Mouse (Mus musculus) ES-E14 (cell line): ENCODE data around the gene Eif4g3. TPM values are rescaled to one million over a fixed set of nuclear protein-coding genes. Genes with fewer than 3 reads are reported as not detected.

Experiments
- DNase-seq: peaks from one replicate; pipeline ENCODE4 v3.0.0-alpha.2; 2013; ENCODE audit warnings: low read depth, low spot score
- H3K27ac ChIP-seq: 2 replicates; pipeline ENCODE4 v1.5.1; 2012; ENCODE audit warnings: low read depth, mild to moderate bottlenecking, low read length, moderate library complexity, mixed read lengths; ENCODE audit not compliant: poor library complexity, insufficient read depth, severe bottlenecking
- H3K36me3 ChIP-seq: 2 replicates; pipeline ENCODE4 v1.6.1; 2012; ENCODE audit warnings: mild to moderate bottlenecking, low read length, moderate library complexity, mixed read lengths; ENCODE audit not compliant: control insufficient read depth, poor library complexity, insufficient read depth, severe bottlenecking
- H3K4me1 ChIP-seq, 2 experiments: fragments of 150-350 bp in 1 of 2; sonication (generic) in 1 of 2; 2 replicates each; pipeline ENCODE4 v1.6.1; 2012; ENCODE audit warnings: low read length in 2 of 2, mild to moderate bottlenecking in 1 of 2, mixed read lengths in 1 of 2; ENCODE audit not compliant: control insufficient read depth in 2 of 2, insufficient read depth in 2 of 2, poor library complexity in 1 of 2
- H3K4me3 ChIP-seq, 2 experiments: fragments of 150-350 bp in 1 of 2; sonication (generic) in 1 of 2; 2 replicates each; pipeline ENCODE4 v1.5.1; 2012; ENCODE audit warnings: low read length in 2 of 2, low read depth in 1 of 2, mild to moderate bottlenecking in 1 of 2, mixed read lengths in 1 of 2; ENCODE audit not compliant: insufficient read depth in 1 of 2, poor library complexity in 1 of 2, severe bottlenecking in 1 of 2
- H3K9ac ChIP-seq: 2 replicates; pipeline ENCODE4 v1.6.1; 2012; ENCODE audit warnings: low read depth, mild to moderate bottlenecking, low read length, mixed read lengths; ENCODE audit not compliant: poor library complexity, insufficient read depth, severe bottlenecking
- H3K9me3 ChIP-seq: fragments of 150-350 bp; sonication (generic); 2 replicates; pipeline ENCODE4 v1.6.1; 2012; ENCODE audit warnings: low read depth, mild to moderate bottlenecking, low read length; ENCODE audit not compliant: control insufficient read depth, insufficient read depth
- CHD2 ChIP-seq: IDR thresholded peaks from 2 replicates; pipeline ENCODE4 v1.6.1; 2014; ENCODE audit warnings: mild to moderate bottlenecking, low read depth, low read length, inconsistent platforms
- HCFC1 ChIP-seq: IDR thresholded peaks from 2 replicates; pipeline ENCODE4 v1.6.1; 2012; ENCODE audit warnings: low read length, inconsistent platforms, borderline replicate concordance; ENCODE audit not compliant: insufficient read depth
- MAFK ChIP-seq: IDR thresholded peaks from 2 replicates; pipeline ENCODE4 v1.6.1; 2014; ENCODE audit warnings: mild to moderate bottlenecking, low read depth, low read length, inconsistent platforms; ENCODE audit not compliant: insufficient read depth
- ZC3H11A ChIP-seq: IDR thresholded peaks from 2 replicates; pipeline ENCODE4 v1.6.1; 2012; ENCODE audit warnings: low read depth, mild to moderate bottlenecking, inconsistent platforms, low read length, borderline replicate concordance
- ZNF384 ChIP-seq: IDR thresholded peaks from 2 replicates; pipeline ENCODE4 v1.6.1; 2012; ENCODE audit warnings: low read depth, low read length, inconsistent platforms
- in situ Hi-C, 2 experiments: fragments of 600-800 bp; cut with MboI; formaldehyde crosslinking; loops; one replicate each; pipeline ENCODE4 v1.15.1; 2025; ENCODE audit warnings: low sequenced_read_pairs in 2 of 2, inconsistent platforms in 1 of 2; ENCODE audit not compliant: unreplicated experiment in 2 of 2
- total RNA-seq: library from RNA; depleted of rRNA; stranded (reverse); fragments of 300-350 nt; gene quantifications from 2 replicates; pipeline ENCODE4 v1.2.3, GENCODE M21; 2012

The Eif4g3 gene
- total RNA-seq, 1 experiment, result 18.7 TPM

- Histone ChIP-seq H3K36me3 (peaks cover 2% of the 10 kb centered on the region; the same call in 1 of the 2 replicates), H3K4me3 (no peak overlapping the region), H3K4me1 (no peaks in the 10 kb centered on the region), H3K9me3 (no peaks in the 10 kb centered on the region), H3K9ac (no peak overlapping the region), H3K27ac (no peak overlapping the region)
- in situ Hi-C loops, result no loop called here
- TF ChIP-seq HCFC1 (no peak), CHD2 (no peak), ZC3H11A (no peak), MAFK (no peak), ZNF384 (no peak)
- no peak for DNase-seq
Measured at GRCm38 (mm10) chr4:138068598-138068997, 75.8 kb downstream of the Eif4g3 start.

- TF ChIP-seq ZNF384 (no peak), ZC3H11A (no peak), MAFK (no peak), HCFC1 (no peak), CHD2 (no peak)
- Histone ChIP-seq H3K4me1 (no peaks in the 10 kb centered on the region), H3K27ac (no peak overlapping the region), H3K9ac (no peak overlapping the region), H3K4me3 (no peak overlapping the region), H3K9me3 (no peaks in the 10 kb centered on the region), H3K36me3 (peaks cover 2% of the 10 kb centered on the region; the same call in 1 of the 2 replicates)
- no peak for DNase-seq
- in situ Hi-C loops, result no loop called here
Measured at GRCm38 (mm10) chr4:138069371-138069770, 76.5 kb downstream of the Eif4g3 start.

GRCm38 (mm10) chr4:138071497-138071896 lies 78.7 kb downstream of the Eif4g3 start:
- no peak overlapping the region for H3K4me3 ChIP-seq
- in situ Hi-C loops, result no loop called here
- no peak overlapping the region for H3K9ac ChIP-seq
- TF ChIP-seq ZNF384 (no peak), MAFK (no peak)
- H3K27ac ChIP-seq, result no peak overlapping the region
- peaks cover 2% of the 10 kb centered on the region; the same call in 1 of the 2 replicates for H3K36me3 ChIP-seq
- no peak for DNase-seq
- H3K9me3 ChIP-seq, result no peaks in the 10 kb centered on the region
- no peaks in the 10 kb centered on the region for H3K4me1 ChIP-seq

GRCm38 (mm10) chr4:138073086-138073485 lies 80.3 kb downstream of the Eif4g3 start:
- no peak for TF ChIP-seq ZNF384
- TF ChIP-seq CHD2, result no peak
- TF ChIP-seq ZC3H11A, result no peak
- no peak for TF ChIP-seq HCFC1
- TF ChIP-seq MAFK, result no peak
- no peak for DNase-seq
- Histone ChIP-seq H3K4me3 (no peak overlapping the region), H3K27ac (no peak overlapping the region), H3K4me1 (peaks cover 0 to 6% of the 10 kb centered on the region in 2 experiments; a peak in 1 of 4 replicates), H3K9me3 (no peaks in the 10 kb centered on the region), H3K36me3 (peaks cover 2% of the 10 kb centered on the region; the same call in 1 of the 2 replicates), H3K9ac (no peak overlapping the region)
- in situ Hi-C loops, result no loop called here

- Histone ChIP-seq H3K27ac (no peak overlapping the region), H3K9ac (no peak overlapping the region), H3K4me3 (no peak overlapping the region), H3K9me3 (no peaks in the 10 kb centered on the region), H3K4me1 (peaks cover 0 to 6% of the 10 kb centered on the region in 2 experiments; a peak in 1 of 4 replicates), H3K36me3 (peaks cover 2% of the 10 kb centered on the region; the same call in 1 of the 2 replicates)
- in situ Hi-C loops, result no loop called here
- TF ChIP-seq ZNF384 (no peak), CHD2 (no peak)
- no peak for DNase-seq
Measured at GRCm38 (mm10) chr4:138073531-138073930, 80.7 kb downstream of the Eif4g3 start.
